Mouse (Mus musculus) hindbrain, embryonic 16.5 days (tissue): Measurements from ENCODE around the gene Cd300ld3. TPM values are rescaled to one million over a fixed set of nuclear protein-coding genes. Genes with fewer than 3 reads are reported as not detected.
"Not testable (repeated sequence)": the region's sequence is repeated elsewhere in the genome, so short reads cannot be mapped to it uniquely, and the experiment has no call there.

Experiments used
- ATAC-seq: fragments of 200-750 bp; cut with Nextera tagmentation; 2 replicates; pipeline ENCODE4 v1.8.0; 2017; ENCODE audit warnings: moderate TSS enrichment, moderate library complexity
- H3K27ac ChIP-seq: fragments of 300-500 bp; sonication (generic); 2 replicates; pipeline ENCODE4 v1.5.1; 2014; ENCODE audit warnings: low read depth, mild to moderate bottlenecking, control low read depth, low read length, moderate library complexity
- H3K27me3 ChIP-seq: fragments of 300-500 bp; sonication (generic); replicated peaks from 2 replicates; pipeline ENCODE4 v1.6.1; 2014; ENCODE audit warnings: low read length; ENCODE audit not compliant: control insufficient read depth, insufficient read depth
- H3K36me3 ChIP-seq: fragments of 300-500 bp; sonication (generic); 2 replicates; pipeline ENCODE4 v1.6.1; 2014; ENCODE audit warnings: mild to moderate bottlenecking, low read length, moderate library complexity, mixed read lengths; ENCODE audit not compliant: control insufficient read depth, insufficient read depth
- H3K4me1 ChIP-seq: fragments of 300-500 bp; sonication (generic); 2 replicates; pipeline ENCODE4 v1.6.1; 2014; ENCODE audit warnings: low read depth, low read length; ENCODE audit not compliant: control insufficient read depth, insufficient read depth
- H3K4me2 ChIP-seq: fragments of 300-500 bp; sonication (generic); 2 replicates; pipeline ENCODE4 v1.6.1; 2014; ENCODE audit warnings: mild to moderate bottlenecking, low read length, control low read depth, moderate library complexity
- H3K4me3 ChIP-seq: fragments of 300-500 bp; sonication (generic); 2 replicates; pipeline ENCODE4 v1.5.1; 2014; ENCODE audit warnings: mild to moderate bottlenecking, low read length, control low read depth, moderate library complexity
- H3K9ac ChIP-seq: fragments of 300-500 bp; sonication (generic); 2 replicates; pipeline ENCODE4 v1.6.1; 2014; ENCODE audit warnings: low read depth, mild to moderate bottlenecking, control low read depth, low read length, moderate library complexity
- H3K9me3 ChIP-seq: fragments of 300-500 bp; sonication (generic); 2 replicates; pipeline ENCODE4 v1.6.1; 2014; ENCODE audit warnings: mild to moderate bottlenecking, low read length, moderate library complexity; ENCODE audit not compliant: control insufficient read depth
- WGBS: fragments of 180-500 bp; shearing (Covaris S2); extraction: QIAGEN DNeasy Blood & Tissue Kit; methylation state at CpG from one replicate; pipeline ENCODE4 v1.1.7; 2014; 5-methylcytosine and 5-hydroxymethylcytosine counted together
- polyA plus RNA-seq: library from polyadenylated mRNA; unstranded; fragments of >200 nt; fragmentation: Nextera tagmentation; extraction: Ambion mirVana; gene quantifications from 2 replicates; pipeline ENCODE4 v1.2.1, GENCODE M21; 2015

The Cd300ld3 gene
- polyA plus RNA-seq, 1 experiment from 2014 or later, result not detected

DNA sequence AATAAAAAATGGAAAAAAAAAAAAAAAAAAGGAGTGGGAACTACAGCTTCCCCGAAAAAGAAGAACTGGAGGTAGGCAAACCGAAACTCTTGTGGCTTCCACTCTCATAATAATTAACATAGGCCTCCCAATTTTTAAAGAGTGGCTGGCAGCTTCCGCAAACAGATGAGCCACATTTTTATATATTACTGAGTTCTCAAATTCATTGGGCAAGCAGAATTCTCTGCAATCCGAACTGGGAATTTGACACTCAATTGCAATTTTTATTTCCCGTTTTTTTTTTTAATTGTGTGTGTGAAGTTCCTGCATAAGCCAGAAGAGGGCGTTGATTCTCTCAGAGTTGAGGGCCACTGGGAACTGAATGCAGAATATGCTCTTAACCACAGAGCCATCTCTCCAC is 18.6 kb upstream of the Cd300ld3 start:
- Histone ChIP-seq H3K27ac (no peak overlapping the region), H3K4me1 (peaks cover 8% of the 10 kb centered on the region), H3K9ac (no peak overlapping the region), H3K4me2 (no peak overlapping the region), H3K4me3 (no peak overlapping the region), H3K27me3 (peaks cover 7% of the 10 kb centered on the region; the same call in 1 of the 2 replicates), H3K9me3 (no peaks in the 10 kb centered on the region), H3K36me3 (no peaks in the 10 kb centered on the region)
- WGBS, result 76% methylated on average over 6 of the region's 6 CpGs
- no peak for ATAC-seq

DNA sequence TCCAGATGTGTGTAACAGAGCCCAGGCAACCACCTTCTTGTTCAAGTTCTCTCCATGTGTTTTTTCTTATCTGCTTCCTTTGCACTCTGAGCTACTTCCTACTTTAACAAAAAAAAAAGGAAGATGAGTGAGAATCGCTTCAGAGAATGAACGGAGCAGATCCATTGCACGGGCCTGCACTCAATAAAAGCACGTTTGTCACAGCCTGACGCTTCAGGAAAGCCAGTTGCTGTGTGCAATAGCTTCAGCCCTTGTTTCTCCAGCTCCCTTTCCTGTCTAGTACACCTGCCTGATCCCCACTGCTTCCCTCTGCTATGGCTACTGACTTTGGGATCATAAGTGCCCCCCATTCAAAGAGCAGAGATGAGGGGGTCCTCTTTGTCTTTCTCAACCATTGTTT is 13.9 kb upstream of the Cd300ld3 start, which contains the start of gene Cd300e:
TSS of gene Cd300e (minus strand) at position 101 of the 400 bp plus-strand sequence.
- no peak within 1 kb of the TSS for H3K27ac ChIP-seq
- no peak for ATAC-seq
- 24% methylated on average over 5 of the region's 5 CpGs for WGBS
- H3K9me3 ChIP-seq, result no peaks in the 10 kb centered on the region
- H3K36me3 ChIP-seq, result no peaks in the 10 kb centered on the region
- no peaks in the 10 kb centered on the region for H3K4me1 ChIP-seq
- H3K4me2 ChIP-seq, result no peak within 1 kb of the TSS
- no peak within 1 kb of the TSS for H3K4me3 ChIP-seq
- H3K9ac ChIP-seq, result no peak within 1 kb of the TSS
- 0 out of 2 replicates have a peak, but pooled peaks cover 2% of the 10 kb centered on the region for H3K27me3 ChIP-seq

DNA sequence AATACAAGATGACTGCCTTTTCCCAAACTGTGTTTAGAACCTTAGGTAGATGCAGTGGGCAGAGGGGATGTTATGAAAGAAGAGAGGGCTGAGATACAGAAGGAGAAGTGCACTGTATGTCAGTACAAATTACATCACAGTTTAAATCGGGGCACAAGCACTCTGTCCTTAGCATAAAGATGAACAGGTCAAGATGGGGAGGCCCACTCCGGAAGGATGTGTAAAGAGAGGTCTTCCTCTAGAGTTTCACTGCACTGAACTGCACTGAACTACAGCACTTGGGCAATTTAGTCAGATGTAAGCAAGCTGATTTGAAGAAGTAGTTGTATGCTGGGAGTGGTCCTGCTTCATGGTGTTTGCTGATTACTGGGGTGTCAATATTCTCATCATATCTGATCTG is 11.6 kb upstream of the Cd300ld3 start:
- Histone ChIP-seq H3K9me3 (no peaks in the 10 kb centered on the region), H3K4me1 (no peaks in the 10 kb centered on the region), H3K27ac (no peak overlapping the region), H3K9ac (no peak overlapping the region), H3K36me3 (no peaks in the 10 kb centered on the region), H3K4me2 (no peak overlapping the region), H3K4me3 (no peak overlapping the region), H3K27me3 (0 out of 2 replicates have a peak, but pooled peaks cover 2% of the 10 kb centered on the region)
- WGBS, result 89% methylated on average over 2 of the region's 2 CpGs
- ATAC-seq, result no peak

- Histone ChIP-seq H3K27ac (no peak overlapping the region), H3K9ac (no peak overlapping the region), H3K9me3 (no peaks in the 10 kb centered on the region), H3K36me3 (no peaks in the 10 kb centered on the region), H3K4me3 (no peak overlapping the region), H3K4me2 (no peak overlapping the region), H3K4me1 (no peaks in the 10 kb centered on the region), H3K27me3 (0 out of 2 replicates have a peak, but pooled peaks cover 2% of the 10 kb centered on the region)
- WGBS, result 83% methylated on average over 4 of the region's 4 CpGs
- ATAC-seq, result no peak
Observed at GRCm38 (mm10) chr11:115058701-115059100, 10.5 kb upstream of the Cd300ld3 start.

- Histone ChIP-seq H3K9ac (no peak overlapping the region), H3K27me3 (0 out of 2 replicates have a peak, but pooled peaks cover 2% of the 10 kb centered on the region), H3K36me3 (no peaks in the 10 kb centered on the region)
Observed at GRCm38 (mm10) chr11:115054537-115054936, 6.3 kb upstream of the Cd300ld3 start.

DNA sequence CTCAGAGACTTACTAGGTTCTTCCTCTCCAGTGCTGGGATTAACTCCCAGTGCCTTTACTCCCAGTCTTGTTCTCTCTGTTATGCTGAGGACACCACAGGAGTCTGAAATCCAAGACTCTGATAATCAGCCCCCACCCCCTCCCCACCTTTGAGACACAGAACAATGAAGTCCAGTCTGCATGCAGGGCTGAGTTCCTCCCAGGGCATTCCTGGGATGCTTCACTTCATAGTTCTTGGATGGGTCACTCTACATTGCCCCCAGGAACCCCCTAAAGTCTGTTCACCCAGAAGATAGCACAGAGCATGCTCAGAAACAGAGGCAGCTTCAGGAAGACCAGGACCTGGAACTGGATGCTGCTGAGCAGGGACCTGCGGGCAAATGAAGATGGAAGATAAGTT is 4.8 kb upstream of the Cd300ld3 start:
- Histone ChIP-seq H3K9ac (no peak overlapping the region), H3K4me2 (no peak overlapping the region), H3K27me3 (no peaks in the 10 kb centered on the region), H3K36me3 (no peaks in the 10 kb centered on the region), H3K4me1 (no peaks in the 10 kb centered on the region), H3K4me3 (no peak overlapping the region), H3K27ac (no peak overlapping the region), H3K9me3 (no peaks in the 10 kb centered on the region)
- no peak for ATAC-seq
- WGBS, result 88% methylated on average over 1 of the region's 1 CpGs

More at GRCm38 (mm10) chr11:115054537-115054936, 6.3 kb upstream of the Cd300ld3 start:
- Histone ChIP-seq H3K4me3 (no peak overlapping the region), H3K27ac (no peak overlapping the region), H3K9me3 (no peaks in the 10 kb centered on the region), H3K4me1 (no peaks in the 10 kb centered on the region), H3K4me2 (no peak overlapping the region)
- ATAC-seq, result no peak

DNA sequence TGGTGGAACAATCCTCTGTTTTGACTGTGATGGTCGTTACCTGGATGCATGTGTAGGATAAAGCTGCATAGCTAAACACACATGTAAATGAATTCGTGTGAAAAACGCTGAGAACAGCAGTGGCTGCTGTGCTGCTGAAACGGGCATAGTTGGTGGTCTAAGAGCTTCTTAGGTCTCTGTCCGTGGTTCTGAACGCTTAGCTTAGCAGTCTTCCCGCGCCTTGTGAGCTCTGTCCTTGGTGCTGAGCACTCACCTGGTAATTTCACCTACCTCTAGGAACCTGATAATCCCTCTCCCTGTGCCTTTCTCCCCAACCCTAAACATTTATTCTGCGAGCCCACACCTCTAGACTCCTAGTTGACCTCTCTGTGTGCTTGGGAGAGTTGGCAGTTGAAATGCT is 4.0 kb upstream of the Cd300ld3 start:
- H3K27ac ChIP-seq, result no peak overlapping the region
- no peak overlapping the region for H3K4me2 ChIP-seq
- WGBS, result 3% methylated on average over 9 of the region's 9 CpGs
- no peaks in the 10 kb centered on the region for H3K4me1 ChIP-seq
- H3K4me3 ChIP-seq, result no peak overlapping the region
- H3K9ac ChIP-seq, result no peak overlapping the region
- no peaks in the 10 kb centered on the region for H3K36me3 ChIP-seq
- no peaks in the 10 kb centered on the region for H3K9me3 ChIP-seq
- H3K27me3 ChIP-seq, result no peaks in the 10 kb centered on the region
- no peak for ATAC-seq

- H3K36me3 ChIP-seq, result no peaks in the 10 kb centered on the region
- no peak overlapping the region for H3K4me2 ChIP-seq
- H3K4me1 ChIP-seq, result no peaks in the 10 kb centered on the region
- no peaks in the 10 kb centered on the region for H3K27me3 ChIP-seq
- H3K9ac ChIP-seq, result no peak overlapping the region
- H3K4me3 ChIP-seq, result no peak overlapping the region
- 44% methylated on average over 3 of the region's 3 CpGs for WGBS
- ATAC-seq, result no peak
- H3K9me3 ChIP-seq, result no peaks in the 10 kb centered on the region
- no peak overlapping the region for H3K27ac ChIP-seq
Observed at GRCm38 (mm10) chr11:115049282-115049895, 1.2 kb upstream of the Cd300ld3 start.

- H3K9ac ChIP-seq, ATAC-seq: not testable (repeated sequence)
- no CpG with 5 or more reads among the region's 6 CpGs for WGBS
Observed at GRCm38 (mm10) chr11:115037669-115038068, 10.5 kb downstream of the Cd300ld3 start, which contains the start of gene Cd300ld5. Gene Cd300ld5, minus strand, starts transcription at chr11:115037769.

More at GRCm38 (mm10) chr11:115037669-115038068, 10.5 kb downstream of the Cd300ld3 start, which contains the start of gene Cd300ld5:
- H3K27ac ChIP-seq, H3K4me2 ChIP-seq, H3K4me1 ChIP-seq, H3K27me3 ChIP-seq, H3K4me3 ChIP-seq, H3K9me3 ChIP-seq, H3K36me3 ChIP-seq: not testable (repeated sequence)
